Mouse (Mus musculus): ENCODE measurements around the gene Tmem258. TPM values are rescaled to one million over a fixed set of nuclear protein-coding genes. Genes with fewer than 3 reads are reported as not detected.

The Tmem258 gene
- polyA plus RNA-seq, 2 experiments from 2014 or later: 288 to 332 TPM

DNA sequence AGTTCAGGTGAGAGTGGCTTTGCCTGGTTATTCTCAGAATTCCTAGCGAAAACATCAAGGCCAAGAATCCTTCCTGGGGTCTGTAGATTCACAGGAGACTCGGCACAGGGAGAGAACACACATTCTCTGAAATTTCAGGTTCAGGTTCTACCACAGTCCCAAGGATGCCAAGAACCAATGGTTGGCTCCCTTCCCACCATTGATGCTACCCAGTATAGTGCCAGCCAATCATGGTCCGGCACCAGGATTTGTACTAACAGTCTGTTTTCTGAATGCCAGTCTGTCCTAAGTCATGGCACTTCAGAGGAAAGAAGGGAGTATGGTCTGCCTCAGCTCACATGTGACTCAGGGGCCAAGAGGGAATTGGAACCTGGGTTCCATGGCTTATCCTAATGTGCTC, 17.9 kb upstream of the Tmem258 start:
- ATAC-seq: no peak

DNA sequence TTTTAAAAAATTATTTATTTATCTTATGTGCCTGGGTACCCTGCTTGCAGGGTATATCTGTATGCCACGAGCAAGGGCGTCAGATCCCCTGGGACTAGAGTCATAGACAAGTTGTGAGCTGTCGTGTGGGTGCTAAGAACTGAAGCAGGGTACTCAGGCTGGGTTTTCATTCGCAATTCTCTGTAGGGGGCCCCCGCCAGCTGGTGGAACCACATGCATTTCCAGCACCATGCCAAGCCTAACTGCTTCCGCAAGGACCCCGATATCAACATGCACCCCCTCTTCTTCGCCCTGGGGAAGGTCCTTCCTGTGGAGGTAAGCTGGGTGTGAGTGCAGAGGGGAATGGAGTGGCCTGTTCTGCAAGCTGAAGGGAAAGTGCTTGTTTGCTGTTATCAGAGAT, 17.2 kb upstream of the Tmem258 start:
- ATAC-seq: no peak

DNA sequence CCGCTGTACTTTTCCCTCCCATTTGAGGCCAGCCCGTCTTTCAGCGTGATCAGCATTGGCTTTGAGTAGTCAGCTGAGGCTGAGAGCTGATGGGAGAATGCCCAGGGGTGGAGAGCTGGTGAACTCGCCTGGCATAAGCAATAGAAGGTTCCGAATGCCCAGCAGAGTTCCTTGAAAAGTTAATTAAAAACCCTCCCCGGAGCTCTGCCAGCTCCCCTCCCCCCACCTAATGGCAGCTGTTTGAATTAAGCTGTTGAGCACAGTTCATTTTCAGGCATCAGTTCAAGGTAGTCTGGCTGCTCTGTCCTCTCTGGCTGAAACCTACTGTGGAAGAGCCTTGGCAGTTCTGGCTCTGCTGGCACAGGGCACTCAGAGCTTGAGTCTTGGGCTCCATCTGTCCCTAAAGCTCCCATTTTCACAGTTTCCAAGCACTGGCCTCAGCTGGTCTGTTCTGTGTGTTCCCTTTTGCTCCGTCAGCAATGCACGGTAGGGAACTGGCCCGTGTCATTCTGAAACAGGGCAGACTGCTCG, 15.5 kb upstream of the Tmem258 start:
- ATAC-seq: no peak

DNA sequence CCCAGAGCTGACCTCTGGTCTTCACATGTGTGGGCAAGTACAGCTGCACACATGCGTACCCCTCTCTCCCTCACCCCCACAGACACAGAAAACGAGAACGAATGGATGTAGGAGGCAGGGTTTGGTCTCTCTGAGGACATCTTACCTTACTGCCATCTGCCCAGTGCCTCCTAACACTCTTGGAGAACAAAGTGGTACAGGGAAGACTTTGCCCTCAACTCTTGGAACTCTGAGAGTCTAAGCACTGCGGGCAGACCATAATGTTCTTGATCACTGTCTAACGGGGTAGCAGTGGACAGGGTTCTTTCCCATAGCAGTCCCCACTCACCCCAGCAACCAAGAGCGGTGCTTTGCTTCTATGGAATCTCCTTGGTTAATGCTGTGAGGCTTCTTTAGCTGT, 14.8 kb upstream of the Tmem258 start:
- ATAC-seq: no peak

DNA sequence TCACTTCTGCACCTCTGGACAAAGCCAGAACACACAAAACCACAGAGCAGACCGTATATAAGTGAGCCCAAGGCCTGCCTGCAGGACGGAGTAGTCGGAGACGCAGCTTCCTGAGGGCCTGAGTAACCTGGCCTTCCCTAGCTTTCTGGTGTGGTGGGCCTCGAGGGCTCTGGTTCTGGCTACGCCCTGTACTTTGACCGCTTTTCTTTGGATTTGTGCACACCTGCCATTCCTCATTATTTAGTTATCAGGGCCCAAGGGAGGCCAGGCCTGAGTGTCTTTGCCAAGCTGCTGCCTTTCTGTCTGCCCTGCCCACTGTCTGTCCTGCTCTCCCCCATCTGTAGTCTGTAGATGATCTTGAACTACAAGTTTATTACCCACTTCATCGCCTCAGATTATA, 13.9 kb upstream of the Tmem258 start:
- no peak for ATAC-seq

DNA sequence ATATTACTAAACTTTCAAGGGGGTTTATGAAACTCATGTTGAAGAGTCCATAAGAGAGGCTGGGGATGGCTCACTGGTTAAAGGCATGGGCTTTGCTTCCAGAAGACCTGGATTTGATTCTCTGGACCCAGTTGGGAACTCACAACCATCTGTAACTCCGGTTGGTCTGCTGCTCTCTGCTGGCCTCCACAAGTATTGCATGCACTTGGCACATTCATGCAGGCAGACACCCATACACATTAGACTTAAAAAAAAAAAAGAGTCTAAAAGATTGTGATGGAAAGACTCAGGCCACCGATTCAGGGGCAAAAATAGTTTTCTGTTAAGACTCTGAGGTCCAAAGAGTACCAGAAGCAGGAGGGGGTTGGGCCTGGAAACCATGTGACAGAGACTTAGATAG, 13.0 kb upstream of the Tmem258 start:
- no peak for ATAC-seq

DNA sequence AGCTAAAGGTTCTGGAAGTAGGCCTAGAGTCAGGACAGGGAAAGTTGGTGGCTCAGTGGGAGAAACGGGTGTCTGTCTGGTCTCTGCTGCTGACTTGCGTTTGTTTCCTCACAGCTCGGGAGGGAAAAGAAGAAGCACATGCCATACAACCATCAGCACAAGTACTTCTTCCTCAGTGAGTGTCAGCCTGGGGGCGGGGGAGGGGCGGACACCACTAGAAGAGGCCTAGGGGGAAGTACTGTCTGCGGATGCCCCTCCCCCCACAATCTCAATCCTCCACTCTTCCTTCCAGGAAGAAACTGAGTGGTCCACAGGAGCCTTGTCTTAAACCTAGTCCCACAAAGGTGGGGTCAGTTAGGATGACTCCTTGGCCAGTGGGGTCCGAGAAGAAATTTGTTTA, 12.5 kb upstream of the Tmem258 start:
- no peak for ATAC-seq

DNA sequence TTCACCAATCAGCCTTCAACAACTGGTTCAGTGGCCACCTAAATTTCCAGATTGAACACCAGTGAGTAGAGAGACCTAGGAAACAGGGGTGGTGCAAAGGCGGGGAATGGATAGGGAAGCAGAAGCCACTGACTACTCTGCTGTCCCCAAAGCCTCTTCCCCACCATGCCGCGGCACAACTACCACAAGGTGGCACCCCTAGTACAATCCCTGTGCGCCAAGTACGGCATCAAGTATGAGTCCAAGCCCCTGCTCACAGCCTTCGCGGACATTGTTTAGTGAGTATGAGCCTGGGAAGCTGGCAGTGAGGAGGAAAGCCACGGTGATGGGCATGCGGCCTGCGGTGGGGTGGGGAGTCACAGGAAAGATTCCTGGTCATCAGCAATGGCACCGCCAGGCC, 9.5 kb upstream of the Tmem258 start:
- ATAC-seq: no peak

DNA sequence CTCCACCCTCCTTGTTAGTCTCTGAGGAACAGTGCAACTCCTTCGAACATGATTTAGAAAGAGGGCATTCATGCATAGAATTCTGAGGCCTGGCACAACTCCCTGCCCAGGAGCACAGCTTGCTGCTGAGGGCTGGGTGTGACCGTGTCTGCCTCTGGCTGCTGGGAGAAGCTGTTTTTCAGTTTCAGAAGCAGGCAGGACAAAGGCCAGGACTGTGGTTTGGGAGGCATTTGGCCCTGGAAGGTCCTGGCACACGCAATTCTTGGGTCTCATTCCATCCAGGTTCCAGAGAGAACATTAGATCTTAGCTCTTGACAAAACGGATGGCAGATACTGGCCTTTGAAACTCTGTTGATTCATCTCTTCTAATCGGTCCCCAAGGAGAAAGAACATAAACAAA, 8.6 kb upstream of the Tmem258 start:
- no peak for ATAC-seq

DNA sequence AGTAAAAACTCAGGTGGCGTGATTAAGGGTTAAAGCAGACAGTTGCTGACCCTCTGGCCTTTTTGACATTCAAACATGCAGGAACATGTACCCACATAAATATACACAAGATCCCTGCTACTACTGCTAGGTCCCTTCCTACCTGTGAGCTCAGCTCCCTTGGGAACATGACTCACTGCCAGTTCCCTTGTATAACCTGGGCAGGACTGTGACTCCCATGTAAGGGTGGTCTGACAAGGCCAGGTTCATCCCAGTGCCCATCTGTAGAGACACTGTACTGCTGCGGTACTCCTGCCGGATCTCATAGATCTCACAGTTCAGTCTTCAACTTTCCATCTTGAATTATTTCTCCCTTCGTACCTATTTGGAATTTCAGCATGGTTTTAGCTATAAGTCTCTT, 6.7 kb upstream of the Tmem258 start:
- ATAC-seq: no peak

DNA sequence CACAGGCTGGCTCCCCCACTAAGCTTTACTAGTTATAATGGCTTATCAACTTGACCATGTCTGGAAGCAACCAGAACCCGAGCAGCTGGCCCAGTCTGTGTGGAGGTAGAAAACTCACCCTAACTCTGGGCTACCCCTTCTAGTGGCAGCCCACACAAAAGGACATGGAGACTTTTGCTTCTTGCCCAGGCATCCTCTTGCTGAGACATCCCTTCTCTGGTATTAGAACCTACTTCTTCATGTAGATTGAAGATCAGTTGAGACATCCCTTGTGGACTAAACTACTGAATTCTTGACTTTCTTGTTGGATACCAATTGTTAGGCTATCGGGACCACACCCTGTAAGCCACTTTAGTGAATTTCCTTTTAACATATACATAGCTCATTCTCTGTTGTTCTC, 5.5 kb upstream of the Tmem258 start:
- ATAC-seq: no peak

DNA sequence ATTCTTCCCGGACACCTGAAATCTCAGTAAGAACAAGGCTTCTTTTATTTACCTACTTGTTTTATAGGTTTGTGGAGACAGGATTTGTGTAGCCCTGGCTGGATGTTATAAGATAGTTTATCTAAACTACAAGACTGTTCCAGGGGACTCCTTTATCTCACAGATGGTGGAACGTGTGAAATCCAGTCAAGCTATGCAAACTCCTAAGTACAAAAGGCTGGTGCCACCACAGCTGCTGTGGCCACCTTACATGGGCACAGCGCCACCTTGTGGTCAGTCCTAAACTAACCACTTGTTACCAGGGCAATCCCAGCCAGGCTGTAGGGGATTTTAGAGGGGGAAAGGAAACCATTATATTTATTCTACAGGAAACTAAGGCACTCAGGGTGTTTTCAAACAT, 5.1 kb upstream of the Tmem258 start:
- ATAC-seq: peak; percentile 59

DNA sequence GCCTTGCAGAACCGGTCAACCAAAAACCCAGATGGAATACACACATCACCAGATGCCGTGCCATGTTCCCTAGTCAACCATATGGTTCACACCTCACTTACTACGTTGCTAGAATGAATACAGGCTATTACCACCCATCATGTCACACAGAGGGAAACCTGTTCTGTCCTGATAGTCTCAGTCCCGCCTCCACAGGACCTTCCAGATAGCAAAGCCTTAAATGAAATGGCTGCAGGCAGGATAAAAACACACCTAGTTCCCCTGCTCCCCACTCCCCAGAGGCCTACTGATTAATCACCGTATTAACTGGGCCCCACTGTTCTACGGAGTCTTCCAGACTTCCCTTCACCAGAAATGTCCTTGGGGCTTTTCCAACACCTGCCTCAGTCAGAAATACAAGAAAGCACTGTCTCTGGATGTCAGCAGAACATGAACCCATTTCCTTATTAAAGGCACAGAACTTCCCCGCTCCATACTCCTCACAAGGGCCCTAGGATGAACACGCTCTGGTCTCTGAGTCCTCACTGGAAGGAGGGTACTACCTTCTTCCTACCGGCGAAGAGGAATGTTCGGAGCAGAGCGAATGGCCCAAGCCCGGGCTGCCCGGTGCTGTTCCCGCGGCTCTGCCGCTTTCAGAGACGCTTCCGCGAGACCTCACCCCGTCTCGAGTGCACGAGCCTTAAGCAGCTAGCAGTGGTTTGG, 517 bp upstream of the Tmem258 start:
- ATAC-seq: peak; percentile 5

DNA sequence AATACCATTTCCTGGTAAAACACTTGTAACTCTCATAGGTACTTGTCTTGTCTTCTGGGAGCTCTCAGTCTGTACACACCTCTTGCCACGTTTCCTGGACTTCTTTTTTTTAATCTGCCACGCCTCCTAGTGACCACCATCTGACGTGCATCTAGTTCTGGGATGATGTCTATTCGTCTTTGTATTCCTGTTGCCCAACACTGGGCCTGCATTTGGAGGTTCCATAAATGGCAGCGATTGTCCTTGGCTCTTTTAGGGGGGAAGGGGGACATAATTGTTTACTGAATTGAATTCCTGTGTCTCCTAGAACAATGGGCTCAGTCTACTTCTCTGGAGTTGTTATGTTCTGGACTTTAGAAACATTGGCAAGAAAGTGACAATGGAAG, 795 bp downstream of the Tmem258 start:
- ATAC-seq: peak; percentile 53

DNA sequence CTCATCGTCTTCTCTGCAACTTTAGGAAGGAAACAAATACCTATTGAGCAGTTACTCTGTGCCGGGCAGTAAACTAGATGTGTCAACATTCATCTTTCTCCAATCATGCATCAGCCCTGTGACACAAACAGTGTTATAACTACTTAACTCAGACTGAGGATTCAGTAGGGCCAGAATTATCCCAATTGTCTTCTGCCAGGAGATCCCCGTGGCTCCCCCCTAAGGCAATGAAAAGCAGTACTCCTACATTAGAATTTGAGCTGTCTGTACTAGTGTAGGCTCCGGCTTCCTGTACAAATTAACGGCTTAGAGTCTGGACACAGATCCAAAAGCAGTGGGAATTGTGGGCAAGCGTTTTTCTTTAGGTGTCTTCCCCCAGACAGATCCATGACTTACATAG, 1.2 kb downstream of the Tmem258 start:
- ATAC-seq: no peak

DNA sequence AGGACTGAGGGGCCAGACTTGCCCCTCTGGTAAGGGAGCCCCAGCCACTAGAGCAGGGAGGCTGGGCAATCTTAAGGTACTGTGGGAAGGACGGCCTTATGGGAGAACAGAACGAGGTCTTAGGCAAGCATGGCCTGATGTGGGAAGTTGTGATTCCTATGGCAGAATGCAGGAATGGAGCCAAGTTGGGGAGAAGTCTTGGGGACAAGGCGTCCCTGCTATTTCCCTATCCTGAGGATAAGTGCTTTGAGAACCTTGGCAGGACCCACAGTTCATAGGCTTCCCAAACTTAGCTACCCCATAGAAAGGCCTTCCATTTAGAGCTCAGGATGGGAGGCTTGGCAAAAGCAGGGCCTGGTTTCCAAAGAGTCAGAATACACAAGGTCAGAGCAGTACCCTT, 5.0 kb downstream of the Tmem258 start:
- ATAC-seq: no peak

DNA sequence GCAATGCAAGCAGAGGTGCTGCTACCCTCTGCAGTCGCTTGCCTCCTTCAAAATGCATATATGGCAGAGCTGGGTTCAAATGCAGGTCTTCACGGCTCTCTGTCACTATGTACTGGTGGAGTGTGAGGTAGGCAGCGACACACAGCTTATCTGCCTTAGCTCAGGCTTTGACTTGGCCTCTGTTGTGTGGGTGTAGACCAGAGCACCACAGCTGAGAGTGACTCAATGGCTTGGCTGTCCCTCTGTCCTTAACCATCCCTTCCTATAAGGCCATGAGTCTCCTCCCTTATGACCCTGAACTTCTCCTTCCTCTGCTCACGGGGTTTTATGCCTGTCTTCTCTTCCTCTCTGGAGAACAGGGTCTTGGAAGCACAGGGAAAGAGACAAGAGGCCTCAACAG, 7.1 kb downstream of the Tmem258 start:
- no peak for ATAC-seq

DNA sequence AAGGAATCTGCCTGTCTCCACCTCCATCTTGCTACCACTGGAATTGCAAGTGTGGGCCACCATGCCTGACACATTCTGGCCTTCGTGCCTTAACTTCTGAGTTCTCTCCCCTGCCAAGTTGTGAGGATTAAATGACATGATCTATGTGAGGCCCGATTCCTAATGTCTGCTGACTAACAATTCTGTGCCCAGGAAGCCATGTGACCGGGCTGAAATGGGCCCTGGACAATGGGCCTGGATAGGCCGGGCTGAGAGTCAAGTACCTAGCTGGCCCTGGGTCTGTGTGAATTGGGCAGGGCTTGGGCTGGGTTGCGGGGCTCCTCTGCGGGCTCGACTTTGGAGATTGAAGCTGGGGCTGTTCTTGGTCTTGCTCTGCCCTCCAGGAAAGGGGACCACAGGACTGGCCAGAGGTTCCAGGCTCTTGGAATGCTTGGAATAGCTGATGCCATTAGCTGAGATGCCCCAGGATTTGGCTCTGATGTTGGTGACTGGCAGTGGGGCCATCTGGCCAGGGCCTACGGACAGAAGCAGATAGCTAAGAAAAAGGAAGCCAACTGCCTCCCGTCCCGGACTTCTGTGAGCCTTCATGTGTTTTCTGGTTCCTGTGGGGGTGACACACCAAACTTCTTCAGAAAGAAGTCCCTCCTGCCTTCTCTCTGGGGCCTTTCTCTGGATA, 10.1 kb downstream of the Tmem258 start:
- no peak for ATAC-seq

DNA sequence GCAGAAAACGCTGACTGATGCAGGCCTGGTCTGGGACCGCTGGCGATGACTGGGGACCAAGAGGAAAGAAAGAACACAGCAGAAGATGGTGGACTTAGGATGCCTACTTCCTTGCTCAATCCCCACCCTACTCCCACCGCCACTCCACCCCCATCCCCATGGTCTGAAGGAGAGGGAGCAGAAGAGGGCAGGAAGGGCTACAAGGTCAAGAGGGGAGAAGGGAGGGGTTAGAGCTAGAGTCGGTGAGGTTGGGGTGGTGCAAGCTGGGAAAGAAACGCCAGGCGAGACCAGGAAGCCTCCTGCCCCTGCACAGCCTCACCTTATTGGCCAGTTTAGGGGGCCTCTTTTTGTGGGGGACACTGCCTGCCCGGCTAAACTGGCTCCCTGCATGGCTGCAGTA, 12.3 kb downstream of the Tmem258 start:
- no peak for ATAC-seq

DNA sequence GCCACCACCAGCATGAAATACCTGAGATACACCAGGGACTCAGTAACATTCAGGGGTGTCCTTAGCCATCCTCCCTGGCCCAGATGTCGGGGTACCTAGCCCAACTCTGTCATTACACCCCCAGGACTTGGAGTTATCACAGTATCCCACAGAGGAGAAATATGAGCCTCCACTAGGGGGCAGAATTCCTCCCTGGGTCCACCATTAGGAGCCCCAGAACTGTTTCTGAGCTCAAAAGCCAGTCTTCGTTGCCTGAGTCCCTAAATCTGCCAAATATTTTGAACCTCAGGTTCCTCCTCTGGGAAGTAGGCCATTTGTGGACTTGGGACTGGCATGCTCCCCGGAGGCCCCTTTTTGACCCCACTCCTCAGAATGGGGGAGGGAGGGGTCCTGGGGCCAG, 15.3 kb downstream of the Tmem258 start:
- ATAC-seq: no peak

DNA sequence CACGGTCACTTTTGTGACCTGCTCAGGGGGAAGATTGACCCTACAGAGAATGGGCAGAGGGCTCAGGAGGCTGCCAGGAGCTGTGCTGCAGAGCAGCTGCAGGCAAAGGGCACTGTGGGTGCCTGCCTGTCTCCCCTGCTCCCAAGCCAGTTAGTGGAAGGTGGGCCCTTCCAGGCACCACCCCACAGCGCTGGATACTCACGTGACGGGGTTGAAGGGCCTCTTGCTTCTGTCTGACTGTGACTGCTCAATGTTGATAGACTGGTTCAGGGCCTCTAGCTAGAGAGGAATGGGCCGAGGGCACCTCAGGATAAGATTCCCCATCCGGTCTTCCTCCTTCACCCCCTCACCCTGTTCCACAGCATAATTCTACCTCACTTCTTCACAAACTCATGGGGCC, 15.8 kb downstream of the Tmem258 start:
- no peak for ATAC-seq

DNA sequence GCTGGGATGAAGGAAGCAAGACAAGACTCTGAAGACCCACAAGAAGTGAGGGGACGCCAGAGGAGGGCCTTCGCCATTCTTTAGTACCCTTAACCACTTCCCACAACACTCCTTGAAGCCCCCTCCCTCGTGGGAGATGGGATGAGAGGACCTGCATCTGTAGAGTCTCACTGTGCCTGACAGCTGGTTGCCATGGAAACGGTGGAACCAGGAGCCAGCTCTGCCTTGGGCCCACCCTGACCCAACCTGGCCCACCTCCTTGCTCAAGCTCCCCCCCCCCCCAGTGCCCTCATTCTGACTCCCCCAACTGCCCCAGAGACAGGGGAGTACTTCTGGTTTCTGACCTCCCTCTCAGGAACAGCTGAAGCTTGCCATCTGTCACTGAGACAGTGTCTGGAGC, 17.8 kb downstream of the Tmem258 start:
- ATAC-seq: no peak

DNA sequence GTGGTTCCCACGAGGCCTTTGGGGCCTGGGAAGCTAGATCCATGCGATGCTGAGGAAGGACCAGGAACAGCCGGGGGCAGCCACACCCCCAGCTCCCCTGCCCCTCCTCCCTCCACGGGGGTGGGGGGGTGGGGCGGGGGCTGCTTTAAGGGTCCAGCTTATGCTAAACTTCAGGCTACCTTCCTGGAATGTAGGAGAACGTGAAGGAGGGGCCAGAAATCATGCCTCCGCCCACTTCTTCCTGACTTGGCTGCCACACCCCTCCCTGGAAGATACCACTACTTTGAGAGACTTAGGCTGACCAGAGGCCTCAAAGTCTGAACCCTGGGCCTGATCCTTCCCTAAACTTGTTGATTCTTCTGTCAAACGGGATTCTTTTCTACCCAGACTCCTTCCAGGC, 18.8 kb downstream of the Tmem258 start:
- ATAC-seq: no peak

DNA sequence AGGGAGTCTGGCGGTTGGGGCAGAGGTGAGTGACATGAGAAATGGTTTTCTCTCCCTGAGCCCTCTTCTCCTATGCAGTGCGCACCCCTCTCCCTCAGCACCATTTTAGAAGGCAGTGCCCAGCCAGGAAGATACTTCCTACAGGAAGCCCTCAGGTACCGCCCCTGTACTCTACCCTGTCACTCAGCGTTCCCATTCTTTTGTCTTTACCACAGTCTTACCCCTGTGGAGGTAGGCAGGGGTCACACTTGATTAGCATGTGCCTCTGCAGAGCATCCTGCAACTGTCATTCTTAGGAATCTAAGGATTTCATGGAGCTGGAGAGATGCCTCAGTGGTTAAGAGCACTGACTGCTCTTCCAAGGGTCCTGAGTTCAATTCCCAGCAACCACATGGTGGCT, 19.7 kb downstream of the Tmem258 start:
- no peak for ATAC-seq
